Mouse (Mus musculus) testis, adult 2 months (tissue): ENCODE measurements around the gene Rtp3. TPM values are rescaled to one million over a fixed set of nuclear protein-coding genes. Genes with fewer than 3 reads are reported as not detected.
A peak's percentile ranks its signal among the peaks of the same experiment; 100 is the strongest.

Experiments
- H3K27ac ChIP-seq: fragments of 200-500 bp; 2 replicates; pipeline ENCODE4 v1.5.1; 2012; ENCODE audit warnings: low read depth, low read length; ENCODE audit not compliant: control insufficient read depth, insufficient read depth
- H3K27me3 ChIP-seq: fragments of 200-500 bp; 2 replicates; pipeline ENCODE4 v1.6.1; 2012; ENCODE audit warnings: mild to moderate bottlenecking, low read length, moderate library complexity; ENCODE audit not compliant: control insufficient read depth, insufficient read depth
- H3K36me3 ChIP-seq: fragments of 200-500 bp; 2 replicates; pipeline ENCODE4 v1.6.1; 2012; ENCODE audit warnings: mild to moderate bottlenecking, low read length; ENCODE audit not compliant: control insufficient read depth, insufficient read depth
- H3K4me1 ChIP-seq: fragments of 200-500 bp; 2 replicates; pipeline ENCODE4 v1.6.1; 2012; ENCODE audit warnings: low read length; ENCODE audit not compliant: control insufficient read depth, insufficient read depth
- H3K4me3 ChIP-seq: fragments of 200-500 bp; 2 replicates; pipeline ENCODE4 v1.5.1; 2012; ENCODE audit warnings: low read depth, mild to moderate bottlenecking, low read length, moderate library complexity, mixed read lengths; ENCODE audit not compliant: control insufficient read depth
- CTCF ChIP-seq: fragments of 200-500 bp; IDR thresholded peaks from 2 replicates; pipeline ENCODE4 v1.5.1; 2012; ENCODE audit warnings: low read depth, mild to moderate bottlenecking, inconsistent platforms, low read length, moderate library complexity; ENCODE audit not compliant: control insufficient read depth, insufficient read depth, insufficient replicate concordance
- POLR2A ChIP-seq: fragments of 200-500 bp; IDR thresholded peaks from 2 replicates; pipeline ENCODE4 v1.6.1; 2012; ENCODE audit warnings: low read depth, mild to moderate bottlenecking, inconsistent platforms, low read length, moderate library complexity; ENCODE audit not compliant: control insufficient read depth
- polyA plus RNA-seq: library from polyadenylated mRNA; depleted of rRNA; stranded (reverse); fragments of >200 nt; gene quantifications from 2 replicates; pipeline ENCODE4 v1.2.3, GENCODE M21; 2012; rRNA removed

Rtp3 gene
- polyA plus RNA-seq, 1 experiment, result 0.59 TPM

DNA sequence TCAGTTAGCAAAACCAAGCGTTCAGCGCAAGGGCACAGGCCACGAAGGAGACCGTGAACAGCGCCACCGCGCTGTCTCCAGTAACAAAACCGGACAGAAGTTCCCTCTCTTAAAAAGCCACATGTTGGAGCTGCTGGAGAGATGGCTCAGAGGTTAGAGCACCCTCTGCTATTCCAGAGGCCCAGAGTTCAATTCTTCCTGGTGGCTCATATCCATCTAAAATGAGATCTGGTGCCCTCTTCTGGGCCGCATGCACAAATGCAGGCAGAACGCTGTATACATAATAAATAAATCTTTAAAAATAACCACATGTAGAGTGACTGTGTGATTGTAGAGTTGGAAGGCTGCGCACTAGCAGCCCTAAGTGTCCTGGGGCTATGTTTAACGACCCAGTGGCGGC, 46.1 kb downstream of the Rtp3 start:
- TF ChIP-seq CTCF, result no peak
- TF ChIP-seq POLR2A, result no peak
- Histone ChIP-seq H3K27me3 (no peaks in the 10 kb centered on the region), H3K27ac (no peak overlapping the region), H3K4me3 (no peak overlapping the region), H3K36me3 (no peaks in the 10 kb centered on the region), H3K4me1 (peaks cover 14% of the 10 kb centered on the region)

DNA sequence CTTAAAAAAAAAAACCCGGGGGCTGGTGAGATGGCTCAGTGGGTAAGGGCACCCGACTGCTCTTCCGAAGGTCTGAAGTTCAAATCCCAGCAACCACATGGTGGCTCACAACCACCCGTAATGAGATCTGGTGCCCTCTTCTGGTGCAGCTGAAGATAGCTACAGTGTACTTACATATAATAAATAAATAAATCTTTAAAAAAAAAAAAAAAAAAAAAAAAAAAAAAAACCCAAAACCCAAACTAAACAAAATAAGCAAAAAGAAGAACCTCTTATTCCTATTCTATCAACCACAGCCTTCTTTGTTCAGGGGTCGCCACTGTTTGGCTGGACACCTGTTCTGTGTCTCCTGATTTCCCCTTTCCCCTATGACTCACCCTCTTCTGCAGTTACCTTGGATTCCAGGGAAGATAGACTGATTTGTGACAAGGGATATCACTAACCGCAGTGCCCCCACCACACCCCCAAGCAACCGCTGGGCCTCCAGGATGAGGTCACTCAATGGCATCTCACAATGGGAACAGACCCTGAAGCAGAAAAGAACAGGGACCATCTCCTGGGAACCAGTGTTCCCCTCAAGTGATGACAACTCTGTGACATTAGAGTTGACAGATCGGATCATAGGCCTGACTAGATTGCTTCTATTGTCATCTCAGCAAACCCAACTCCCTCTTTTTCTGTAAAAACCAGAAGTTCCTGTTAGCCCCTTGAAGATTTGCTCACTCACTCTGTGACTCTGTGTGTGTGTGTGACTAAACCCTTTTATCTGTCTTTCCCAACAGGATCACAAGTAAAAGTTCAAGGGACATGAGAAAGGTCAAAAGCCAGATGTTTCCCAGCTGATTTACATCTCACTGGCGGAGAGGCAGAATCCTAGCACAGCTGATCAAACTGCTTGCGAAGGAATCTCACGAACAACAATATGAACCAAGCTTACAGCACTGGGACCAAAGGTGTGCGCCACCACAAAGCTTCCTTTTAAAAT, 52.6 kb downstream of the Rtp3 start:
- TF ChIP-seq POLR2A (no peak), CTCF (no peak)
- Histone ChIP-seq H3K27ac (no peak overlapping the region), H3K4me3 (no peak overlapping the region), H3K36me3 (no peaks in the 10 kb centered on the region), H3K4me1 (no peaks in the 10 kb centered on the region), H3K27me3 (no peaks in the 10 kb centered on the region)

DNA sequence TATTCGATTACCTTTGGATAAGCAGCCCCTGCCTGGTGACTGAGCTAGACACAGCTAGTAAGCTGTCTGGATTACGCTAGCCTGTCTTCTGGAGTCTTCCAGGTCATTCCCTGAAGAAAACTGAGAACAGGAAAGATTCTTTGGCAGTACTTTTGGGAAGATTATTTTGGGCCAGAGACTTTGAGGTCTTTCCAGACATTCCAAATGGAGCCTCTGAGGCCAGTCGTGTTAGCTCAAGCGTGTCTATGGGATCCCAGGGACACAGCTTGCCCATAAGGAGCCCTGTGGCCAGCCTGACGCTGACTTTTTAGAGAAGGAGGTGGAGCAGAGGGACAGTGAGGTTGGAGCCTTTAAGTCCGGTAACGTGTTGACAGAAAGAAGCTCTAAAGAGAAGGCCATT, 54.4 kb downstream of the Rtp3 start:
- Histone ChIP-seq H3K4me3 (no peak overlapping the region), H3K27me3 (no peaks in the 10 kb centered on the region), H3K36me3 (no peaks in the 10 kb centered on the region), H3K4me1 (no peaks in the 10 kb centered on the region), H3K27ac (peak overlapping the region; percentile 66; the same call in 1 of the 2 replicates)
- TF ChIP-seq CTCF (no peak), POLR2A (no peak)

Other genes starting within 250 kb of the Rtp3 start
- 0.90 TPM in 2 replicates for gene Myl3, start 248.7 kb downstream of the Rtp3 start, polyA plus RNA-seq
- 2.8 and 2.9 TPM in 2 replicates for gene Pth1r, start 243.4 kb downstream of the Rtp3 start, polyA plus RNA-seq
- gene Prss42, start 192.4 kb downstream of the Rtp3 start, polyA plus RNA-seq, result 68.5 and 85.7 TPM in 2 replicates
- gene Prss44, start 176.6 kb downstream of the Rtp3 start, polyA plus RNA-seq, result 28.9 and 30.6 TPM in 2 replicates
- gene Prss43, start 163.9 kb downstream of the Rtp3 start, polyA plus RNA-seq, result 25.2 and 30.5 TPM in 2 replicates
- gene Prss45, start 156.0 kb downstream of the Rtp3 start, polyA plus RNA-seq, result 66.2 and 67.9 TPM in 2 replicates
- gene Prss46, start 146.1 kb downstream of the Rtp3 start, polyA plus RNA-seq, result 130 and 134 TPM in 2 replicates
- 52.9 and 82.3 TPM in 2 replicates for gene Prss50, start 132.6 kb downstream of the Rtp3 start, polyA plus RNA-seq
- gene Als2cl, start 110.7 kb downstream of the Rtp3 start, polyA plus RNA-seq, result 4.1 and 4.8 TPM in 2 replicates
- 0.96 and 1.8 TPM in 2 replicates for gene Tmie, start 110.5 kb downstream of the Rtp3 start, polyA plus RNA-seq
- not detected in 2 replicates for gene Fam240a, start 73.7 kb downstream of the Rtp3 start, polyA plus RNA-seq
- gene Tdgf1, start 44.4 kb downstream of the Rtp3 start, polyA plus RNA-seq, result 0.23 and 0.28 TPM in 2 replicates
- 0.23 and 0.25 TPM in 2 replicates for gene Lrrc2, start 39.0 kb downstream of the Rtp3 start, polyA plus RNA-seq
- 14.0 TPM in 1 of 2 replicates, not detected in the other for gene Ltf, start 28.7 kb upstream of the Rtp3 start, polyA plus RNA-seq
- 0.78 and 0.81 TPM in 2 replicates for gene Ccrl2, start 66.9 kb upstream of the Rtp3 start, polyA plus RNA-seq
- gene Lrrfip2, start 127.0 kb upstream of the Rtp3 start, polyA plus RNA-seq, result 131 and 135 TPM in 2 replicates